Mouse (Mus musculus) erythroblast, embryonic 14.5 days (primary cell): ENCODE results near the gene Ttc30a1.

ENCODE experiments used
- GATA1 ChIP-seq: IDR thresholded peaks from 2 replicates; pipeline ENCODE4 v1.6.1; 2012; ENCODE audit warnings: low read length, inconsistent platforms, mixed read lengths
- TAL1 ChIP-seq: IDR thresholded peaks from 3 replicates; pipeline ENCODE4 v1.6.1; 2012; ENCODE audit warnings: low read length, inconsistent platforms, mixed read lengths

DNA sequence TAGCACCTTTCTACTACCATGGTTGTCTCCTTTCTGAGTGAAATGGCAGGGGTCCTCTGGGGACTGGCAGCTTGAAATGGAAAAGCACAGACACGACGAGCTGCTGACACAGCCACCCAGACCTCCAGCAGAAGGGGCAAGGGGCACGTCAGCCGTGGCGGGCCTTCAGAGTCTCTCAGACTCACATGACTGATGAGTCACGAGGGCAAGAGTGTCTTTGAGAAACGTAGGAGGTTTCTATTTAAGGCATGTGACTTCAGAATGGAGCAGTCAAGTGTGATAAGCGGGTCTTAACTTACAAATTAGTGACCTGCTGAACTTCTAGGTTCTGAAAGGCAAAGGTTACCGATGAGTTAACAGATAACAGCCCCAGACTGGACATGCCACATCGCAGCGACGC, 16.0 kb upstream of the Ttc30a1 start:
- no peak for TF ChIP-seq GATA1
- no peak for TF ChIP-seq TAL1
